Mouse (Mus musculus) brain, embryonic 18.5 days (tissue): Measurements from ENCODE around the gene D930048N14Rik.
"Not testable (repeated sequence)": the region's sequence is repeated elsewhere in the genome, so short reads cannot be mapped to it uniquely, and the experiment has no call there.

Source experiments
- DNase-seq: peaks from one replicate; pipeline ENCODE4 v3.0.0-alpha.2; 2012; ENCODE audit warnings: low read depth, low spot score

D930048N14Rik gene

GRCm38 (mm10) chr11:51652889-51653418 is 2.2 kb downstream of the D930048N14Rik start:
- DNase-seq = no peak

- no peak for DNase-seq
These were observed 3.0 kb downstream of the D930048N14Rik start for GRCm38 (mm10) chr11:51653736-51654135.

- no peak for DNase-seq
These were observed 4.1 kb downstream of the D930048N14Rik start for GRCm38 (mm10) chr11:51654891-51655290.

GRCm38 (mm10) chr11:51656798-51657521 is 6.2 kb downstream of the D930048N14Rik start:
- no peak for DNase-seq

GRCm38 (mm10) chr11:51658291-51658690 is 7.5 kb downstream of the D930048N14Rik start:
- no peak for DNase-seq

GRCm38 (mm10) chr11:51658705-51659104 is 8.0 kb downstream of the D930048N14Rik start:
- DNase-seq = no peak

- DNase-seq = no peak
These were observed 11.2 kb downstream of the D930048N14Rik start for GRCm38 (mm10) chr11:51661867-51662365.

GRCm38 (mm10) chr11:51662632-51663031 is 11.9 kb downstream of the D930048N14Rik start:
- no peak for DNase-seq

- not testable (repeated sequence) for DNase-seq
These were observed 14.0 kb downstream of the D930048N14Rik start for GRCm38 (mm10) chr11:51664747-51665146.

GRCm38 (mm10) chr11:51670846-51671245 is 20.1 kb downstream of the D930048N14Rik start:
- DNase-seq = no peak

- DNase-seq = no peak
These were observed 20.6 kb downstream of the D930048N14Rik start for GRCm38 (mm10) chr11:51671376-51671775.

GRCm38 (mm10) chr11:51673291-51673690 is 22.5 kb downstream of the D930048N14Rik start:
- DNase-seq = no peak

- DNase-seq = no peak
These were observed 24.6 kb downstream of the D930048N14Rik start for GRCm38 (mm10) chr11:51675386-51675785.

GRCm38 (mm10) chr11:51677737-51678418 is 27.1 kb downstream of the D930048N14Rik start:
- DNase-seq = no peak

GRCm38 (mm10) chr11:51679466-51679865 is 28.7 kb downstream of the D930048N14Rik start:
- no peak for DNase-seq

GRCm38 (mm10) chr11:51681324-51681975 is 30.7 kb downstream of the D930048N14Rik start:
- peak; percentile 50 for DNase-seq

GRCm38 (mm10) chr11:51681976-51682374 is 31.2 kb downstream of the D930048N14Rik start:
- DNase-seq = no peak

GRCm38 (mm10) chr11:51688330-51689328 is 37.9 kb downstream of the D930048N14Rik start, which contains the start of gene 0610009B22Rik:
Gene 0610009B22Rik (minus strand): TSS chr11:51688874.
- peak; percentile 99 for DNase-seq

- no peak for DNase-seq
These were observed 38.6 kb downstream of the D930048N14Rik start for GRCm38 (mm10) chr11:51689343-51689742.

GRCm38 (mm10) chr11:51690597-51690996 is 39.8 kb downstream of the D930048N14Rik start:
- DNase-seq = not testable (repeated sequence)

- no peak for DNase-seq
These were observed 44.2 kb downstream of the D930048N14Rik start for GRCm38 (mm10) chr11:51694984-51695383.
